Mouse (Mus musculus) spleen, postnatal 14 days (tissue): ENCODE results near the gene Frem3.

ENCODE experiments used
- DNase-seq, 2 experiments: peaks; one replicate each; pipeline ENCODE4 v3.0.0; 2021 to 2022; ENCODE audit warnings: low spot score in 2 of 2

Gene Frem3

GRCm38 (mm10) chr8:80610549-80611440 is at the start of gene Frem3:
Frem3 (plus strand) TSS chr8:80611080.
- no peak for DNase-seq

- no peak for DNase-seq
Measured at GRCm38 (mm10) chr8:80564205-80564839, 46.6 kb upstream of the Frem3 start.

GRCm38 (mm10) chr8:80567471-80567870 is 43.4 kb upstream of the Frem3 start:
- no peak for DNase-seq

- no peak for DNase-seq
Measured at GRCm38 (mm10) chr8:80568243-80568995, 42.5 kb upstream of the Frem3 start.

- no peak for DNase-seq
Measured at GRCm38 (mm10) chr8:80572417-80573061, 38.3 kb upstream of the Frem3 start.

- no peak for DNase-seq
Measured at GRCm38 (mm10) chr8:80577126-80577525, 33.8 kb upstream of the Frem3 start.

GRCm38 (mm10) chr8:80579038-80579437 is 31.8 kb upstream of the Frem3 start:
- no peak for DNase-seq

GRCm38 (mm10) chr8:80592626-80593025 is 18.3 kb upstream of the Frem3 start:
- no peak for DNase-seq

- DNase-seq: no peak
Measured at GRCm38 (mm10) chr8:80600600-80601170, 10.2 kb upstream of the Frem3 start.

- DNase-seq: no peak
Measured at GRCm38 (mm10) chr8:80601886-80602285, 9.0 kb upstream of the Frem3 start.

- no peak for DNase-seq
Measured at GRCm38 (mm10) chr8:80607082-80607481, 3.8 kb upstream of the Frem3 start.

- no peak for DNase-seq
Measured at GRCm38 (mm10) chr8:80611441-80611751, 516 bp downstream of the Frem3 start.

- DNase-seq: no peak
Measured at GRCm38 (mm10) chr8:80619787-80620186, 8.9 kb downstream of the Frem3 start.

GRCm38 (mm10) chr8:80647394-80647793 is 36.5 kb downstream of the Frem3 start:
- DNase-seq: no peak

- no peak for DNase-seq
Measured at GRCm38 (mm10) chr8:80657639-80658038, 46.8 kb downstream of the Frem3 start.

GRCm38 (mm10) chr8:80661055-80661454 is 50.2 kb downstream of the Frem3 start:
- DNase-seq: no peak

GRCm38 (mm10) chr8:80663476-80663875 is 52.6 kb downstream of the Frem3 start:
- no peak for DNase-seq

GRCm38 (mm10) chr8:80669277-80669901 is 58.5 kb downstream of the Frem3 start:
- DNase-seq: no peak

- DNase-seq: no peak
Measured at GRCm38 (mm10) chr8:80682594-80682993, 71.7 kb downstream of the Frem3 start.

GRCm38 (mm10) chr8:80683756-80684335 is 73.0 kb downstream of the Frem3 start:
- DNase-seq: peak in 1 of 2 experiments; percentile 12

GRCm38 (mm10) chr8:80688141-80688540 is 77.3 kb downstream of the Frem3 start:
- DNase-seq: peak; percentile 74 to 81
